Mouse (Mus musculus) ES-E14 (cell line): ENCODE results near the gene Lamb3. TPM values are rescaled to one million over a fixed set of nuclear protein-coding genes. Genes with fewer than 3 reads are reported as not detected.

Experiments used
- DNase-seq: peaks from one replicate; pipeline ENCODE4 v3.0.0-alpha.2; 2013; ENCODE audit warnings: low read depth, low spot score
- H3K27ac ChIP-seq: 2 replicates; pipeline ENCODE4 v1.5.1; 2012; ENCODE audit warnings: low read depth, mild to moderate bottlenecking, low read length, moderate library complexity, mixed read lengths; ENCODE audit not compliant: poor library complexity, insufficient read depth, severe bottlenecking
- H3K36me3 ChIP-seq: 2 replicates; pipeline ENCODE4 v1.6.1; 2012; ENCODE audit warnings: mild to moderate bottlenecking, low read length, moderate library complexity, mixed read lengths; ENCODE audit not compliant: control insufficient read depth, poor library complexity, insufficient read depth, severe bottlenecking
- H3K4me1 ChIP-seq, 2 experiments: fragments of 150-350 bp in 1 of 2; sonication (generic) in 1 of 2; 2 replicates each; pipeline ENCODE4 v1.6.1; 2012; ENCODE audit warnings: low read length in 2 of 2, mild to moderate bottlenecking in 1 of 2, mixed read lengths in 1 of 2; ENCODE audit not compliant: control insufficient read depth in 2 of 2, insufficient read depth in 2 of 2, poor library complexity in 1 of 2
- H3K4me3 ChIP-seq, 2 experiments: fragments of 150-350 bp in 1 of 2; sonication (generic) in 1 of 2; 2 replicates each; pipeline ENCODE4 v1.5.1; 2012; ENCODE audit warnings: low read length in 2 of 2, low read depth in 1 of 2, mild to moderate bottlenecking in 1 of 2, mixed read lengths in 1 of 2; ENCODE audit not compliant: insufficient read depth in 1 of 2, poor library complexity in 1 of 2, severe bottlenecking in 1 of 2
- H3K9ac ChIP-seq: 2 replicates; pipeline ENCODE4 v1.6.1; 2012; ENCODE audit warnings: low read depth, mild to moderate bottlenecking, low read length, mixed read lengths; ENCODE audit not compliant: poor library complexity, insufficient read depth, severe bottlenecking
- H3K9me3 ChIP-seq: fragments of 150-350 bp; sonication (generic); 2 replicates; pipeline ENCODE4 v1.6.1; 2012; ENCODE audit warnings: low read depth, mild to moderate bottlenecking, low read length; ENCODE audit not compliant: control insufficient read depth, insufficient read depth
- CHD2 ChIP-seq: IDR thresholded peaks from 2 replicates; pipeline ENCODE4 v1.6.1; 2014; ENCODE audit warnings: mild to moderate bottlenecking, low read depth, low read length, inconsistent platforms
- HCFC1 ChIP-seq: IDR thresholded peaks from 2 replicates; pipeline ENCODE4 v1.6.1; 2012; ENCODE audit warnings: low read length, inconsistent platforms, borderline replicate concordance; ENCODE audit not compliant: insufficient read depth
- MAFK ChIP-seq: IDR thresholded peaks from 2 replicates; pipeline ENCODE4 v1.6.1; 2014; ENCODE audit warnings: mild to moderate bottlenecking, low read depth, low read length, inconsistent platforms; ENCODE audit not compliant: insufficient read depth
- ZC3H11A ChIP-seq: IDR thresholded peaks from 2 replicates; pipeline ENCODE4 v1.6.1; 2012; ENCODE audit warnings: low read depth, mild to moderate bottlenecking, inconsistent platforms, low read length, borderline replicate concordance
- ZNF384 ChIP-seq: IDR thresholded peaks from 2 replicates; pipeline ENCODE4 v1.6.1; 2012; ENCODE audit warnings: low read depth, low read length, inconsistent platforms
- in situ Hi-C, 2 experiments: fragments of 600-800 bp; cut with MboI; formaldehyde crosslinking; loops; one replicate each; pipeline ENCODE4 v1.15.1; 2025; ENCODE audit warnings: low sequenced_read_pairs in 2 of 2, inconsistent platforms in 1 of 2; ENCODE audit not compliant: unreplicated experiment in 2 of 2
- total RNA-seq: library from RNA; depleted of rRNA; stranded (reverse); fragments of 300-350 nt; gene quantifications from 2 replicates; pipeline ENCODE4 v1.2.3, GENCODE M21; 2012

Gene Lamb3
- total RNA-seq, 1 experiment = 2.9 TPM

DNA sequence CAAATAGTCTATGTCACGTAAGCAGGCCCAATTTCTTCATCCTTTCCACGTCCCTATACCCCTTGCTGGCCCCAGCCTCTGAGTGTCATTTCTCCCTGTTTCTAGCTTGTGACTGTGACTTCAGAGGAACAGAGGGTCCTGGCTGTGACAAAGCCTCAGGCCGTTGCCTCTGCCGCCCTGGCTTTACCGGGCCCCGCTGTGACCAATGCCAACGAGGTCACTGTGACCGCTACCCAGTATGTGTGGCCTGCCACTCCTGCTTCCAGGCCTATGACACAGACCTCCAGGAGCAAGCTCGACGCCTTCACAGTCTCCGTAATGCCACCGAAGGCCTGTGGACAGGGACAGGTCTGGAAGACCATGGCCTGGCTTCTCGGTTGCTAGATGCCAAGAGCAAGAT is 124.5 kb downstream of the Lamb3 start:
- H3K27ac ChIP-seq = no peak overlapping the region
- no peak for TF ChIP-seq HCFC1
- TF ChIP-seq ZC3H11A = no peak
- no peak for TF ChIP-seq ZNF384
- TF ChIP-seq MAFK = no peak
- TF ChIP-seq CHD2 = no peak
- no peaks in the 10 kb centered on the region for H3K9me3 ChIP-seq
- no peaks in the 10 kb centered on the region for H3K4me1 ChIP-seq
- in situ Hi-C loops = no loop called here
- DNase-seq = no peak
- no peak overlapping the region for H3K9ac ChIP-seq
- no peaks in the 10 kb centered on the region for H3K36me3 ChIP-seq
- no peak overlapping the region for H3K4me3 ChIP-seq

DNA sequence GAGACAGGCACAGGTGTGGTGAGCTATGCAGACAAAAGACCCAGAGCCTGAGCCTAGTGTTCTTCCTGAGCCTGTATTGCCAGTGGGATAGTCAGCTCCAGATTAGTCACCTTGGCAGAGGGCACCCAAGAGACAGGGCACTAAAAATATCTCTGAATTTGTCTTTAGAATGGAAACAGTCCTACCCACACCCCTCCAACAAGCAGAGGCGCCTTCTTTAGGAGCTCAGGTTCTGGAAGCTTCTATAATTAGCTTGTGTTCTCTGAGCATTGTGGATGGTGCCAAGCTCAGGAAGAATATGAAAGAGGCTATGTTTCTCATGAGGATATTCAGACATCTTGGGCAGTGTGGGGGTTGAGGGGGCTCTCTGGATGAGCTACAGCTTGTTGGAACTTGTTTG is 125.2 kb downstream of the Lamb3 start:
- no peak for DNase-seq
- TF ChIP-seq MAFK (no peak), HCFC1 (no peak), CHD2 (no peak), ZNF384 (no peak), ZC3H11A (no peak)
- Histone ChIP-seq H3K9me3 (no peaks in the 10 kb centered on the region), H3K36me3 (no peaks in the 10 kb centered on the region), H3K4me3 (no peak overlapping the region), H3K9ac (no peak overlapping the region), H3K4me1 (no peaks in the 10 kb centered on the region), H3K27ac (no peak overlapping the region)
- in situ Hi-C loops = no loop called here

DNA sequence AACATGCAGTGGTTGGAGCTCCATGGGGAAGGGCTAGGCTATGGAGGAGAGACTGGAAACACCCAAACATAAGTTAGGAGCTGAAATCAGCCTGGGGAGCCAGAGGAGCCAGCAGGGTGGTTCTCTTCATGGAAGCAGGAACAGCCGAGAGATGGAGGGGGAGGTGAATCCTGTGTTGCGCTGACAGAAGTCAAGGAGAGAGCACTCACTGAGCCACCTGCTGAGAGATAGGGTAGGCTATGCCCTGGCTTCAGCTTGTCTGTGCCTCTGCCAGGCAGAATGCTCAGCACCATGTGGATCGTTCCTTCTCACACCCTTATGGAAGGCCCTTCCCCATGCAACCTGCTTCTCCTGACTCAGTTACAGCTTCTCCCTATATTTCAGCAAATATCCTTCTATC is 126.3 kb downstream of the Lamb3 start:
- H3K4me3 ChIP-seq = no peak overlapping the region
- no peak for DNase-seq
- H3K9me3 ChIP-seq = no peaks in the 10 kb centered on the region
- in situ Hi-C loops = no loop called here
- H3K36me3 ChIP-seq = no peaks in the 10 kb centered on the region
- H3K4me1 ChIP-seq = no peaks in the 10 kb centered on the region
- TF ChIP-seq ZNF384 (no peak), MAFK (no peak), ZC3H11A (no peak), CHD2 (no peak), HCFC1 (no peak)
- no peak overlapping the region for H3K9ac ChIP-seq
- no peak overlapping the region for H3K27ac ChIP-seq

DNA sequence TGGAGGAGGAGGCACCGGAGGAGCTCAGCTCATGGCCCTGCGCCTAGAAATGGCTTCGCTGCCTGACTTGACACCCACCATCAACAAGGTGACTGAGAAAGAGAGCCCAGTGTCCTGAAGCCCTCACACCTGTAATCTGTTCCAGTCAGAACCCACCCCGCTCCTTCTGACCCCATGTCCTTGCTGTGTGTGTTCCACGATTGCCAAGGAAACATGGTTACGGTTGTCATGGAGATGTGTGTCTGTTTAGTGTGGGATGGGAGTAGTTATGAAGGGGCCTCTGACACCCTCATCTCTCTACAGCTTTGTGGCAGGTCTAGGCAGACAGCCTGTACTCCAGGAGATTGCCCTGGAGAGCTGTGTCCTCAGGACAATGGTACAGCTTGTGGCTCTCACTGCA is 127.0 kb downstream of the Lamb3 start:
- H3K27ac ChIP-seq = no peak overlapping the region
- TF ChIP-seq HCFC1 = no peak
- no peak for TF ChIP-seq ZNF384
- no peak for TF ChIP-seq CHD2
- TF ChIP-seq MAFK = no peak
- TF ChIP-seq ZC3H11A = no peak
- H3K4me3 ChIP-seq = no peak overlapping the region
- DNase-seq = no peak
- no peak overlapping the region for H3K9ac ChIP-seq
- no peaks in the 10 kb centered on the region for H3K9me3 ChIP-seq
- in situ Hi-C loops = no loop called here
- H3K4me1 ChIP-seq = no peaks in the 10 kb centered on the region
- H3K36me3 ChIP-seq = no peaks in the 10 kb centered on the region

DNA sequence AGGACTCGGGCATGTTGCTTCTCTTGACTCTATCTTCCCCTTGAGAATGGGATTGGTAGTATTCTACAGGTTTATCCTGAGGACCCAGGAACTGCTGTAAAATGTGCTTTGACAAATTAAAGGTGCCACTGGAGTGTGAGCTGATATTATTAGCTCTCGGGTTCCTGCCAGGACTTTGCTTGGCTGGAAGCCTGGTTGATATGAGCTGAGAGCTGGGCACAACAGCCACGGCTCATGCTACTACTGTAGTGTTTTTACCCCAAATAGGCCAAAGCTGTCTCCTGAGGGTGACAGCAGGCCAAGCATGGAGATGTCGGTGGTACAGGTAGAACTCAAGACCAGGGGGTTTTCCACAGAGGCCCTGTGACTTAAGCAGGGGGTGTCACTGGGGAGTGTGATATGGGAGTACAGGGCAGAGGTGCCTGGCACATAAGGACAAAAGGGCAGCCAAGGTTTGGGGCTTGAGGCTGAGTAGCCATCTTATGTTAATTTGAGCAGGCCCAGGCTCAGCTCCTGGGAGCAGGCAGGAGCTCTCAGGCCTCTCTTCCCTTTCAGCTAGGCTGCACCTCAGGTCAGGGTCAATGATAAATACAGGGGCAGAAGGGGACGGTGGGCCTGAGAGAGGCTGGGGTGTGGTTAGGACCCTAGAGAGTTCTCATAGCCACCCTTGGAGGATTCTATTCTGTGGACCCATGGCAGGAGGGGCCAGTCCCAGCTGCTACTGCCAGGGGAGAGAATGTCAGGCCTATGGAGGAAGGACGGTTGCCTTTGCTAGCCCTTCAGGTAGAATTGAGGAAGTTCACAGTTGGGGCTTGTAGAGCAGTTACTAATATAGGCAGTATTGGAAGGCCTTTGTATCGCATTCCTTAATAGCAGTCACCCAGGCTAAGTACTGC is 128.9 kb downstream of the Lamb3 start:
- Histone ChIP-seq H3K27ac (no peak overlapping the region), H3K9me3 (no peaks in the 10 kb centered on the region), H3K4me3 (no peak overlapping the region), H3K9ac (no peak overlapping the region), H3K4me1 (no peaks in the 10 kb centered on the region), H3K36me3 (no peaks in the 10 kb centered on the region)
- no peak for DNase-seq
- in situ Hi-C loops = no loop called here
- no peak for TF ChIP-seq MAFK
- no peak for TF ChIP-seq CHD2
- TF ChIP-seq HCFC1 = no peak
- TF ChIP-seq ZNF384 = no peak
- TF ChIP-seq ZC3H11A = no peak
